Mouse (Mus musculus): ENCODE data around the gene Rufy3.

The Rufy3 gene

DNA sequence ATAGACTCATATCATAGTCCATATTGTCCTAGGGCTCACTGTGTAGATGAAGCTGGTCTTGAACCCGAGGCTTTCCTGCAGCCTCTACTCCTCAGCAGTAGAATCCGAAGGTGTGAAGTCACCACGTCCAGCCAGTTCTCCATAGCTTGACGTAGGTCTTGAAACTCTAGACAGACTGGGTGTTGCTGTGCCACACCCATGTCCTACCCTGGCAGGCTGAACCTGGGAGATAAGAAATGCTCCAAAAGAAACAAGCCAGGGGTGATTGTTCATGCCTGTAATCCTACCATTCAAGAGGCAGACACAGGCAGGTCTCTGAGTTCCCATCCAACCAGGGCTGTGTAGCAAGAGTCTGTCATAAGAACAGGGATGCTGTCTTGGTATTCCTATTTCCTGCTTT lies 62.7 kb downstream of the Rufy3 start:
- in situ Hi-C loops (cut with MboI, MseI), result no loop called here

DNA sequence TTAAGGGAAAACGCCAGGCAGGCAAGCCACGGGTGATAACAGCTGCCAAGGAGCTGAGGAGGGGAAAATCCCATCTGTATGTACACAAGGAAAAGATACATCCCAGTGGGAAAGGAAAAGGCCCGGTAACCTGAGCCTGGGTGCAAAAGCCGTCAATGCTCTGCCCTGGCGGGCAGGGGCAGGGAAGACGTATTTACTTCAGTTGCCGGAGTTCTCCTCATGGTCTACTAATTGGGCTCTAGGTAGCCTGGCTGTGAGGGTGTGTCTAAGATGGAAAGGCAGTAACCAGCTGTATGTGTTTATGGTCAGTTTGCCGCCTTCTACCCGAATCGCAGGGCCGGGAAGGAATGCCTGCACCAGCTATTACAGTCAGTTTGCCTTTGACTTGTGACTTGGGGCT lies 64.3 kb downstream of the Rufy3 start:
- in situ Hi-C loops (cut with MboI, MseI), result no loop called here

DNA sequence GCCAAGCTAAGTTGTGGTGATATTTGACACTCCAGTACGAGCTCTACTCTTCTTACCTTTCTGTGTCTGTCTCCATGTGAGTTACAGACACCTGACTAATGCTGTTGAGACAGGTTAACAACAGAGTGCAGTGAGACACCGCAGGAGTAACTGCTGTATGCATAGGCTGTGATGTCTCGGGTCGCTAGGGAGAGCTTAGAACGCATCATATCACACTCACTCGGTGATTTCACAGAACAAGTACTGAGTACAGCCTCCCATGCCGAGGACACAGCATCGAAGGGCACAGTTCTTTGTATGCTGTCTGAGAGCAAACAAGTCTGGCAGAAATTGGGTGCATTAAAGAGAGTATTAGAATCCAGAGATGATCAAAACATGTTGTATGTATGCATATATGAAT lies 65.1 kb downstream of the Rufy3 start:
- in situ Hi-C loops (cut with MboI, MseI), result loop anchor here in 1 of 2 experiments (10.0 kb wide), 1 partner anchor 405 kb away; no protein-coding TSS in a partner anchor

DNA sequence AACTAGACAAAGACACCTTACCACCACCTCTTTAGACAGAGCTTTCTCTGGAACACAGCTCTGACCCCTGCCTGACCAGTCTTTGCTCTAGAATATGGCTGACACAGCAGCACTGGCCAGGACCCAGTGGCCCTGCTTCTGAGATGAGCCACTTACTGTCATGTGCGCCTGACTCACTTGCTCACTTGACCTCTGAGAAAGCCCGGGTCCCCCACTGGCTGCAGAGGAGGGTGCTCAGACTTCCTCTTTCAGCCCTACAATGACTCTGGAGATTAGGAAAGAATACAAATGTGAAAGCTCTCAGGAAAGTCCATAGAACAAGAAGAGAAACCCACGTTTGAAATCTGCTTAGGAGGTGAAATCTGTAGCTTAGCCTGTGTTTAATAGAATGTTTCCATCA lies 66.0 kb downstream of the Rufy3 start:
- in situ Hi-C loops (cut with MboI, MseI), result loop anchor here in 1 of 2 experiments (10.0 kb wide), 1 partner anchor 406 kb away; no protein-coding TSS in a partner anchor

DNA sequence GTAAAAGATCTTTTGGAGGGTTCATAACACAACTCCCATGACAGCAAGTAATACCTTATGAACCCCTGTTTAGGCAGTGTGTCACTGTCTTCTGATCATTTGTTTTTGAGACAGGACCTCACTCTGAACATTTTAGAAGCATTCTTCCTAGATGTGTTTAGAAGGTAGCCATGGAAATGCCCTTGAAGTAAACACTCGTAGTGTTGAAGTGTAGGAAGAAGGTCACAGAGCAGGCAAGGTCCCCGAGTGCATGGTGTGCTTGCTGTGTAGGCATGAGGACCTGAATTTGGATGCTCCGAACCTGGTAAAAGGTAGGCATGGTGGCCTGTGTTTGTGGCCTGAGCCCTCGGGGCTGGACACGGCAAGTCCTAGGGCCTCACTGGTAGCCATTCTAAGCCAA lies 66.7 kb downstream of the Rufy3 start:
- in situ Hi-C loops (cut with MboI, MseI), result loop anchor here in 1 of 2 experiments (10.0 kb wide), 1 partner anchor 407 kb away; no protein-coding TSS in a partner anchor

DNA sequence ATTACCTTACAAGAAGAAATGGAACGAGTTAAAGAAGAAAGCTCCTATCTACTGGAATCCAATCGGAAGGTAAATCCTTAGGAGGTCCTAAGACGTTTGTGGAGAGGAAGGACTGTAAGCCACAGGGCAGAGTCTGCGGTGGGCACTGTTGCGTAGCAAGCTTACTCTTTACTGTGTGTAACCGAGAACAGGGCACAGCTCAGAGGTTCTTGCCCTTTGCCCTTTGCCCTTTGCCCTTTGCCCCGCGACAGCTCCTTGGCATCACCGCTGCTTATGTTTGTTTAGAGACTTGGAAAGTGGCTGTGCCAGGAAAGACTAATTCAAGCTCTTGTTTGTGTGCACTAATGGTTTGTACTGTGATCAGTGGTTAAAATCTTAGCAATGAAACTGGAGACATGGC lies 67.6 kb downstream of the Rufy3 start:
- in situ Hi-C loops (cut with MboI, MseI), result loop anchor here in 1 of 2 experiments (10.0 kb wide), 1 partner anchor 408 kb away; no protein-coding TSS in a partner anchor

DNA sequence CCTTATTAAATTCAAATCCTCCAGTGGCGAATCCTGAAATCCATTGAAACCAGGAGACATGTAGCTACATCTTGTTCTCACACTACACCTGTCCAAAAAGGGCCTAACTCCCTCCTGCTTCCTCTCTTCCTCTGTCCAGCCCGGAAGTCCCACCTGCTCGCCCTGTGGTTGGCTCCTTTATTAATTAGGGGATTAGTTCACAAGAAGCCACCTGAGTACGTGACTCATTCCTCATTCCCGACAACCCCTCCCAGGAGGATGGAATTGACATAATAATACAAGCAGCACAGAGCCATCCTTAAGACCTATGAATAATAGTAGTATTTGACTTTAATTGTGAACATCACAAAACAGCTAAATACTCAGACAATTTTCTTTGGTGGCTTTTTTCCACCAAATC lies 69.2 kb downstream of the Rufy3 start:
- in situ Hi-C loops (cut with MboI, MseI), result loop anchor here in 1 of 2 experiments (10.0 kb wide), 1 partner anchor 409 kb away; no protein-coding TSS in a partner anchor

DNA sequence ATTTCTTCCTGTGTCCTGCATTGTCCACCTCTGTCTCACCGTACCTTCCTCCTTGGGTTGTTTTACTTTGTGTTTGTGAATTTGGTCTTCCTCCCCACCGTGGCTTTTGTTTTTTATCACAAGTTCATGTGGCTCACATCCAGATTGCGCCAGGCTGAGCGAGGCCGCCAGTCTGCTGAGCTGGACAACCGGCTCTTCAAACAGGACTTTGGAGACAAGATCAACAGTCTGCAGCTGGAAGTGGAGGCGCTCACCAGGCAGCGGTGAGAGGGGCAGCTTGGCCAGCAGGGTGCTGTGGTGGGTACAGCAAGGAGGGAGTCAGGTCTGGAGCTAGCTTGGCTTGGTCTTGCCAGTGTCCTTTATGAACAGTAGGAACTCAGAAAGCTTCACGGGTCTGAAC lies 77.9 kb downstream of the Rufy3 start:
- in situ Hi-C loops (cut with MboI, MseI), result no loop called here

DNA sequence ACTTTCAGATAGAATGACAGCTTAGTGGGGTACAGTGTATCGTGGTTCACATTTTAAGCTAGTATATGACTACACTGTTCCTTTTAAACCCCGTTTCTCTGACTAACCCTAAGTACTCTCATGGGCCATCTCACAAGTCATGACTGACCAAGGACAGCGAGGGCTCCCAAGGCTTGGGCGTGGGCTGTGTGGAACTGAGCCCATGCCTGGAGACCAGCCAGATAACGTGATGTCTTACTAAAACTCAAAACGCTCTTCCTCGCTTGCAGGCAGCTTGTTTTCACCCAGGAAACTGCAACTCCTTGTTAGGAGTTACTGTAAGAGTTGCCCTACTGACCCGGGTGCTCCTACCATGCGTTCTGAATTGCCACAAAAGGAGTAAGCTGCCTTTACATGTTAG lies 78.7 kb downstream of the Rufy3 start:
- in situ Hi-C loops (cut with MboI, MseI), result no loop called here

DNA sequence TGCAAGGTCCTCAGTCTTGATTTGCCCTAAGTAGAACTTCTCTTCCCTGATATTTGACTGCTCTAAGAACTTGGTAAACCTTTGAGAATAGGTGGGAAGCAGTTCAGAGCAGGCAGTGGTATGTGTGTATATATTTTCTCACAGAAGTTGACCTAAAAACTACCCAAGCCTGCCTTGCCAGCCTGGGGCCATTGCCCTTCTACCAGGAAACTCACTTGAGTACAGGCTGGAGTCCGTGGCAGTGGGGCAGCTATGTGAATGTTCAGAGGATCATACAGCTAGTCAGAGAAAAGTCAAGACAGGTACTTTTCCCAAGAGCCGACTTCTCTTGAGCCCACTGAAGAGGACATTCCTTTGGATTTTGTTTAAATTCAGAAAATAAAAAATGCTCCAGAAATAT lies 80.1 kb downstream of the Rufy3 start:
- in situ Hi-C loops (cut with MboI, MseI), result no loop called here

DNA sequence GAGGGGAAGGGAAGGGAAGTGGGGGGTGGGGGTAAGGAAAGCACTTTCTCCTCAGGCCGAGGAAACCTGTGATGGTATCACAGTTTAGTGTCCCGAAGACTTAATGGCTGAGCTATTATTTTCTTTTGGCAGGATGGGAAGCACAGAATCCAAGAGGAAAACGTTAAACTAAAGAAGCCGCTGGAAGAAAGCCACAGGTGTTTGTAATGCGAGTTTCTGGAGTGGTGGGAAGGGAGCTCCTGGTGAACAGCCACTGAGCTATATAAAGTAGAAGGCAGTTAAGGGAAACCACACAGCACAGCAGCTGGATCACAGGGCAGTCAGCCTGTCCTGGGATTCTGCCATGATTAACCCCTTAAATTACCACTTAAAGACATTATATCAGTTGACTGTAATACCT lies 80.6 kb downstream of the Rufy3 start:
- in situ Hi-C loops (cut with MboI, MseI), result no loop called here

DNA sequence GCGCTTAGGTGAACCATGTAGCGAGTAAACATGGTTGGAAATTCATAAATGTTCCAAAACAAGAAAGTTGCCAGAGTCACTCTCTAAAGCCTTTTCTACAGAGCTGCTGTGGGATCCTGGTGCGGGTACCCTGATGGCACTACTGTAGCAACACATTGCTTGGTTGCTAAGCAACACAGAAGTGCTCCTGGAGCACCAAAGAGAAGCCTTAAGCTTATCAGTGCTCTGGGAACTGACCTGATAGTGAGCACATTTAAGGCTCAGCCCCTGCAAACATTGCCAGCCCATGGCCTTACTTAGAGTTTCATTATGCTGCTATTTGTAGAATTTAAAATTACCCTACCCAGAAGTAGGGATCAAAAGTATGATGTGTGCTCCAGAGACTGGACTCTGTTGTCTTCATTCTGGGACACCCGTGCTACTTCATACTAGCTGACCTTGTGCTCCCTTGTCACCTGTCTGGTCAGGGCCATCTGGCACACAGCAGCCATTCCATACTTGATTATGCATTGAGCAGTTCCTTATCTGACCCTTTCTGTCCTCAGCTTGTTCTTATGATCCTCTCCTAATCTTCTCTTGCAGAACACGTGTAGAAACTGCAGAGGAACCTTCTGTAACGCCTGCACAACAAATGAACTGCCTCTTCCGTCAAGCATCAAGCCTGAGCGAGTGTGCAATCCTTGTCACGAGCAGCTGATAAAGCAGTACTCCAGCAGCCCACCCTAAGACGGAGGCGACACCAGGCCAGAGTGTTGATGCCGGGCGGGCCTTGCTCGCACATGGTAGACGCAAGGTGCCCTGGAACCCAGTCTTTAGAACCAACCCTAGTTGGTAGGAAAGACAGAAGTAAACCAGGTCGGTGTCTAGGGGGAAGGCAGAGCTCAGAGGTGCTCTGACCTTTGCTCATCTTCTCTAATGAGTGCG lies 84.7 kb downstream of the Rufy3 start:
- in situ Hi-C loops (cut with MboI, MseI), result no loop called here

DNA sequence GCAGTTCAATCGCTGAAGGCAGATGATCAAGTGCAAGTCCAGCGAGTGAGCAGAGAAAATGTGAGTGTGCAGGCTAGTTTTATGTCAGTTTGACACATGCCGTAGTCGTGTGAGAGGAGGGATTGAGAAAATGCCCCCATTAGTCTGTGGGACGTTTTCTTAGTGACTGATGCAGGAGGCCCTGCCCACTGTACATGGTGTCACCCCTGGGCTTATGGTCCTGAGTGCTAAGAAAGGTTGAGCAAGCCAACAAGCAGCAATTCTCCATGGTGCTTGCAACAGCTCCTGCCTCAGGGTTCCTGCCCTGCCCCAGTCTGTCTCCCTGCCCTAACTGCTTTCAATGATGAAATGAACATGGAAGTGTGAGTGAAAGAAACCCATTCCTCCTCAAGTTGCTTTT lies 87.7 kb downstream of the Rufy3 start:
- in situ Hi-C loops (cut with MboI, MseI), result no loop called here

DNA sequence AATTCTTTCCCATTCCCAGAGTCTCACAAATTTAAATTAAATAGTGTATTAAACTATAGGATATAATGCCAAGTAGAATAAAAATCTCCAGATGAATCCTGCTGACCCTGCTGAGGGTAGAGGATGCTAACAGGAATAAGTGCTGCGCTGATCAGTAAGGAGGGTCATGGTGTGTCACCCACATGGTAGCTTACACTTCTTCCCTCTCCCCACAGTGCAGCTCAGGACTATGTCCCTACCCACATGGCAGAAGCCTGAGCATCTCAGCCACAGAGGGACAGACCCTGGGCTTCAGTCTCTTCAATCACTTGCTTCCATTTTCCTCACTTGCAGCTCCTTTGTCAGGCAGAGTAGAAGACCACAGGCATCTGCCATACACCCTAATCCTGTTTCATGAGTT lies 93.0 kb downstream of the Rufy3 start:
- in situ Hi-C loops (cut with MboI, MseI), result no loop called here

DNA sequence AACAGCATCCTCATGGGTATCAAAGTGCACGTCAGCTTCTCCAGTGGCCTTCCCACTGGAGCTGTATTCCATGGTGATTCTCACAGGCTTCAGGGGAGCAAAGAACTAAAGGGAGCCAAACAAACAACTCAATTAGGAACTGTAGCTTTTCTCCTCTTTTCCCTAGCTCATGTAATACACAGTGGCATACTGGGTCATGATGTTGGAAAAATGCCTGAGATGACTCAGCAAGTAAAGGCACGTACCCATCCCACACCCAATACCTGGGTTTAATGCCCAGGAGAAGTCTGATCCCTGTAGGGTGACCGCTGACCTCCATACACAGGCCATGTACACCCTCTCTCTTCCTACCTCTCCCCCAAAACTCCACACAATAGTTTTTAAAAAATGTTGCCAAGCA lies 98.3 kb downstream of the Rufy3 start:
- in situ Hi-C loops (cut with MboI, MseI), result no loop called here

DNA sequence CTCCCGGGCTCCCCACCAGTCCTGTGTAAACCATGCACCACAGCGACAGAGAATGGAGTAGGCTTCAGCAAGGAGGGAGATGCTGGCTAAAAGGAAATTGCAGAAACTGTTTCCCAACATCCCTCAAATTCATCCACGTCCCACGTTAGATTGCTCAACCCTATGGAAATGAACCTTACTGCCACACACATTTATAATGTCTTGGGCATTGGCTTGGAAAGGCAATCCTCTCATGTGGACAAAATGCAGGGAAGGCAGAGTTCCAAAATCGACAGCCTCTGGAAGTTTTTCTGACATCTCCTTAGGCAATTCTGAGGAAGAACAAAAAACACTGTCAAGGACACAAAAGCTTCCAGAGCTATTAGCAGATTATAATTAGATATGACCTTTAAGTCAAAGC lies 99.0 kb downstream of the Rufy3 start:
- in situ Hi-C loops (cut with MboI, MseI), result no loop called here

DNA sequence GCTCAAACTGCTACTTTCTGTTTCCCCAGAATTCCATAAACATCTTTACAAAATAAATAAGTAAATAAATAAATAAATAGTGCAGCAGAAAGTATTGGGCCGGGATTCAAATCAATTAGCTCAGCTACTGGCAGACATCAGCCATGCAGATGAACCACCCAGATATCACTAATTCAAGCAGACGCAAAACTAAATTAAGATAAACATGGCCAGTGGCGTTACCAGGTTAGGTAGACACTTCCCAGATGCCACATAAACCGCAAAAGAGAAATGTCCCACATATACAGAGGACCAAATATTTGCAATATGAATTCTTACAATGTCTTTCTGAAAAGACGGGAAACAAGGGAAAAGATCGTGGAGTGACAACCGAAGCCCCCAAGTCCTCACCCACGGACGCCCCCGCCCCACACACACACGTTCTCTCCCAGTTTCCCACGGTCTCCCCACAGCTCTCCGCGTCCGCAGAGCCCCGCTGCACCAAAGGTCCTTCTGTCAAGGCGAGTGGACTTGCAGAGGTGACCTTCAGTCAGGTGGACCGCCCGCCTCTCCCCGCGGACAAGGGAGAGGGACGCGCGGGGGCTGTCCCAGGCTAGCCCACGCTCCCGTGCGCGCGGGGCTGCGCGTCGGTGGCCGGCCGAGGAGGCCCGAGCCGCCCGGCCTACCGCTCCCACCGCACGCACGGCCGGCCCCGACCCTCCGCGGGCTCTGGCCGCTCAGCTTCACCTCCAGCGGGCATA lies 110.0 kb downstream of the Rufy3 start:
- in situ Hi-C loops (cut with MboI, MseI), result no loop called here

DNA sequence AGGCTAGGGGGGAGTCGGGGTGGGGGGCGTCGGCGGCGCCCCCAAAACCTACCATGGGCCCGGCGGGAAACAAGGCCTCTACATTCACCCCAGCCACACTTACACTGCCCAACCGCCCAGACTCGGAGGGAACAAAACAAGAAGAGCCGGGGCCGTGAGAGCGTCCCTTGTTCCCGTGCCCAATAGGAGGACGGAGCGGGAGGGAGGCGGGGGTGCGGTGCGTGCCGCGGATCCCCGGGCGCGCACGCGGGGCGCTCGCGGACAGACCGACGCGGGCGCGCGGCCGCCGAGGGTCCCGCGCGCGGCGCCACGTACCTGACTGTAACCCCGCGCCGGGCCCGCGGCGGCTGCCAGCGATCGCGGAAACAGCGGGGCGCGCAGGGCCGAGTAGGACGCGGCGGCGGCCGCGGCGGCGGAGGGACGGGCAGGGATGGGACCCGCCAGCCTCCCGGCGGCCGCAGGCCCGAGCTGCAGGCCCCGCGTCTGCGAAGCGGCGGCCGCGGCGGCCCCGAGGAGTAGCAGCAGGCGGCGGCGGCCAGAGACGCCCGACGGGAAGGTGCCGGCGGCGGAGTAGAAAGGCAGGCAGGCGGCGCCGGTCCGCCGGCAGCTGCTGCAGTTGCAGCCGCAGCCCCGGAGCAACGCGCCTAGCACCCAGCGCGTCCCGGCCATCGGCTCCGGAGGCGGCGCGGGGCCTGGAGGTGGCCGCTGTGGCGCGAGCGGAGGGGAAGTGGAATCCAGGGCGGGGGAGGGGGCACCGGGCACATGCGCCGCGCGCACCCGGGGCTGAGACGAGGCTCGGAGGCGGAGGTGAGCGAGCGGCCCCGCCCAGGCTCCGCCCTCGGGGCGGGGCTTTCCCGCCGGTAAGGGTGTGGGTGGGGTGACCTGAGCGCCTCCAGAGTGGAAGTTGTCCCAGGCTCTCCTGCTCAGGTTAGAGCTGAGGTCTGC lies 110.9 kb downstream of the Rufy3 start, which contains the start of gene Grsf1:
Grsf1 (minus strand) TSS at position 729 of the 945 bp plus-strand sequence.
- in situ Hi-C loops (cut with MboI, MseI), result no loop called here

DNA sequence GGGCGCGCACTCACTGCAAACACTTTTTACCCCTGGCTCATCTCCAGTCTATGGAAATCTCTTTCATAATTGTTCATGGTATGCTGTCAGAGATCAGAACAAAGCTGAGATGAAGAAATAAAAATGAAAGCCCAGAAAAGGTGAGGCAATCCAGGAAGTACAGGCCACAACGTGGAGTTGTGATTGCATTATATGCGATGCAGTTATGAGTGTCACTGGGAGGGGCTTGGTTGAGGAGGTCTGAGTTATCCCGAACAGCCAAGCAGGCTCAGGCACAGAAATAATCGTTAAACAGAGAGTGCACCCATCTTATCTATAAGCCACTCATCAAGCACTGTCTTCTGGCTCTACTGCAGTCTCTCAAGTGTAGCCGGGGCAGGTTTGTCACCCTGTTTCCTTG lies 114.1 kb downstream of the Rufy3 start:
- in situ Hi-C loops (cut with MboI, MseI), result no loop called here

DNA sequence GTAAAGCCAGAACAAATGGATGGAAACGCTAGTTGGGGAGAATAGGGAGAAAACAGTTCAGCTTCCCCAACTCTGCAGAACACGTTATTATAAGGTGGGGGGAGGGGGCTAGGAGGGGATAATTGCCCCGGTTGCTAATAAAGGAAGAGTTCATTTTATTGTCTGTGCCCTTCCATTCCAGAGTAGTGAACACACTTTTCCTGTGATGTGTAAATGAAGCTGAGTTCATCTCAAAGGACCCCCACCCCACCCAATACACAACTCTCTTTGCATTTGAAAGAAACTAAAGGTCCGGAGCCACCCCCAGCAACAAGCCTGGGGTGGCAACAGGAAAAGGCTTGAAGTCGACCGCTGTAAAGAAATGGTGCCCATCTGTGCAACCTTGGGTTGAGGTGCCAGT lies 114.5 kb downstream of the Rufy3 start:
- in situ Hi-C loops (cut with MboI, MseI), result no loop called here

DNA sequence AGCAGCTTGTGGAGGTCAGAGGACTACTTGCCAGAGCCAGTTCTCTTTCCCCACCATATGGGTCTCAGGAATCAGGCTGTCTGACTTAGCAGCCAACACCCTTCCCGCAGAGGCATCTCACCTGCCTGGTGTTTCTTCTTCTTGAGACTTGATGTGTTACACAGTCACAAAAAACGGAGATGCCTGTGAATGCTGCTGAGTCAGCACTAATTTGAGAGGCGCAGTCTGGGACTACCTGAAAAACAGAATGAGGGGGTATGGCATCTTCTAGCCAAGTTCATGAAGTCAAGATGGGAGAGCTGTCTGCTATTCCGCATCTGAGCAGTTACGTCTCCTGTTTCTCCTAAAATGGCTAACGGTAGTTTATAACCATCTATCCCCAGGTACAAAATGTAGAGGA lies 115.7 kb downstream of the Rufy3 start:
- in situ Hi-C loops (cut with MboI, MseI), result loop anchor here (5.0 to 10.0 kb wide), 2 partner anchors 82 to 1004 kb away; partner anchors contain the start of gene Dck (in 1 of the 2)
